Mouse (Mus musculus) thymus, adult 2 months (tissue): ENCODE results near the gene Slc25a42. TPM values are rescaled to one million over a fixed set of nuclear protein-coding genes. Genes with fewer than 3 reads are reported as not detected.

Source experiments
- DNase-seq: peaks from one replicate; pipeline ENCODE4 v3.0.0; 2021
- H3K27ac ChIP-seq: fragments of 200-500 bp; 2 replicates; pipeline ENCODE4 v1.5.1; 2012; ENCODE audit warnings: low read length, control low read depth; ENCODE audit not compliant: control insufficient read depth, insufficient read depth
- H3K27me3 ChIP-seq: fragments of 200-500 bp; 2 replicates; pipeline ENCODE4 v1.6.1; 2012; ENCODE audit warnings: mild to moderate bottlenecking, low read length, moderate library complexity, mixed read lengths; ENCODE audit not compliant: control insufficient read depth, insufficient read depth
- H3K36me3 ChIP-seq: fragments of 200-500 bp; 2 replicates; pipeline ENCODE4 v1.6.1; 2012; ENCODE audit warnings: mild to moderate bottlenecking, low read length, moderate library complexity; ENCODE audit not compliant: control insufficient read depth, insufficient read depth
- H3K4me1 ChIP-seq: fragments of 200-500 bp; replicated peaks from 2 replicates; pipeline ENCODE4 v1.6.1; 2012; ENCODE audit warnings: low read length; ENCODE audit not compliant: control insufficient read depth, insufficient read depth
- H3K4me3 ChIP-seq: fragments of 200-500 bp; 2 replicates; pipeline ENCODE4 v1.5.1; 2012; ENCODE audit warnings: mild to moderate bottlenecking, low read length, control low read depth, moderate library complexity; ENCODE audit not compliant: control insufficient read depth, insufficient read depth
- CTCF ChIP-seq: fragments of 200-500 bp; IDR thresholded peaks from 2 replicates; pipeline ENCODE4 v1.5.1; 2012; ENCODE audit warnings: mild to moderate bottlenecking, control low read depth, low read length, moderate library complexity, borderline replicate concordance; ENCODE audit not compliant: control insufficient read depth, poor library complexity, insufficient read depth; ENCODE audit errors: extremely low read depth
- POLR2A ChIP-seq: fragments of 200-500 bp; IDR thresholded peaks from 2 replicates; pipeline ENCODE4 v1.6.1; 2012; ENCODE audit warnings: mild to moderate bottlenecking, low read length, control low read depth, moderate library complexity; ENCODE audit not compliant: control insufficient read depth, poor library complexity, insufficient read depth; ENCODE audit errors: extremely low read depth
- WGBS: fragments of 180-500 bp; shearing (Covaris S2); methylation state at CpG from one replicate; pipeline ENCODE4 v1.1.7; 2018; 5-methylcytosine and 5-hydroxymethylcytosine counted together
- polyA plus RNA-seq: library from polyadenylated mRNA; depleted of rRNA; stranded (reverse); fragments of >200 nt; gene quantifications from 2 replicates; pipeline ENCODE4 v1.2.3, GENCODE M21; 2012

Slc25a42 gene
- polyA plus RNA-seq, 1 experiment = 66.6 TPM

- Histone ChIP-seq H3K27me3 (no peaks in the 10 kb centered on the region), H3K27ac (no peak overlapping the region), H3K4me1 (no peaks in the 10 kb centered on the region), H3K4me3 (no peak overlapping the region), H3K36me3 (no peaks in the 10 kb centered on the region)
- WGBS = 99% methylated on average over 3 of the region's 3 CpGs
- no peak for DNase-seq
- TF ChIP-seq POLR2A (no peak), CTCF (no peak)
Measured at GRCm38 (mm10) chr8:70194191-70194590, 17.9 kb downstream of the Slc25a42 start.

GRCm38 (mm10) chr8:70193238-70193637 is 18.9 kb downstream of the Slc25a42 start:
- 94% methylated on average over 5 of the region's 5 CpGs for WGBS
- no peak overlapping the region for H3K4me3 ChIP-seq
- TF ChIP-seq POLR2A (no peak), CTCF (no peak)
- no peaks in the 10 kb centered on the region for H3K4me1 ChIP-seq
- no peak overlapping the region for H3K27ac ChIP-seq
- no peaks in the 10 kb centered on the region for H3K27me3 ChIP-seq
- no peak for DNase-seq
- H3K36me3 ChIP-seq = no peaks in the 10 kb centered on the region

DNA sequence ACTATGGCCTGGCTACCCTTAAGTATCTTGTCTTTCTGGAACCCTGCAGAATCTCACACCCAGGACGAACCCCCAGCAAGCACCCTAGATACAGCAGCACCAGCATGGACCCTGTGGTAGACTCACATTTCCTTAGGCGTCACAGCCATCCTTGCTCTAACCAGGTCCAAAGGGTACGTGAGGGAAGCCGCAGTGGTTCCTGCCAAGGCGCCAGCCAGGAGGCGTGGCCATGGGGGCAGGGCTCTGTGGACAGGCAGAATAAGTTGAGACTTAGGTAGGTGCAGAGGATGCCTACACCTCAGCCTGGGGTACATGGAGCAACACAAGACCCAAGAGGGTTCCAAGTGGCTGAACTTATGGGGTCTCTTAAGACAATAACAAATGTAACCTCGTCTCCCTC is 23.4 kb downstream of the Slc25a42 start:
- H3K4me1 ChIP-seq = no peaks in the 10 kb centered on the region
- WGBS = 90% methylated on average over 7 of the region's 7 CpGs
- TF ChIP-seq CTCF = no peak
- no peak for TF ChIP-seq POLR2A
- H3K36me3 ChIP-seq = no peaks in the 10 kb centered on the region
- no peak overlapping the region for H3K27ac ChIP-seq
- no peak for DNase-seq
- H3K4me3 ChIP-seq = no peak overlapping the region
- H3K27me3 ChIP-seq = no peaks in the 10 kb centered on the region

DNA sequence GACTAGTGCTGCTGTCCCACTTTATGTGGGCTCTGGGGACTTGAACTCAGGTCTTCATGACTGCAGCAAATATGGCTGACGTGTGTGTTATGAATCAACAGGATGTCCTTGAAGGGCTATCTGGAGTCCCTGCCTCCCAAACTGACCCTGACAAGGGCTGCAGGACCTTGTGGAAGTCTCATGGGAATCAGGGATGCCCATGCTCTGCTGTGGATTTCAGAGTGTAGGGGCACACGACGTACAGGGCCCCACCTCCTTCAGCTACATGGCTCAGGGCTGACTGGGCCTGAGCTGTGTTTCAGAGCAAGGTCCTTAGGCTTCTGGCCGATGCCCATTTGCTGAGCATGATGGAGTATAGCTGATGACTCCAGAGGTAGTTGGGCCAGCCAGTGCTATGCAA is 28.9 kb downstream of the Slc25a42 start:
- no peaks in the 10 kb centered on the region for H3K4me1 ChIP-seq
- H3K27ac ChIP-seq = no peak overlapping the region
- H3K4me3 ChIP-seq = no peak overlapping the region
- TF ChIP-seq POLR2A (no peak), CTCF (no peak)
- WGBS = 96% methylated on average over 4 of the region's 4 CpGs
- no peaks in the 10 kb centered on the region; the same call in 1 of the 2 replicates for H3K36me3 ChIP-seq
- no peaks in the 10 kb centered on the region for H3K27me3 ChIP-seq
- DNase-seq = no peak

DNA sequence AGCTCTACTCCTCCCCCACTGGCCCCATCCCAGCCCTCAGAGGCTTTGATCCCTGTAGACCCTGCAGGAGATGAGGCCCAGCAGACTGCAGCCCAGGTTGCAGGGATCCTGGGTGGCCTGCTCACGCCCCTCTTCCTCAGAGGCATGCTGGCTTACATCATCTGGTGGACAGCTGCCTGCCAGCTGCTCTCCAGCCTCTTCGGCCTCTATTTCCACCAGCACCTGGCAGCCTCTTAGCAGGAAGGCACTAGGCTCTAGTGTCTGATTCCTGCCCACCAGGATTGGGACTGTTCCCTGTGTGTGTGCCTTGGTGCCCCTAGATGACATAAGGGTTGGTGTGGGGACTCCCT is 30.2 kb downstream of the Slc25a42 start:
- TF ChIP-seq POLR2A (no peak), CTCF (no peak)
- no peak overlapping the region for H3K27ac ChIP-seq
- H3K4me3 ChIP-seq = no peak overlapping the region
- H3K27me3 ChIP-seq = no peaks in the 10 kb centered on the region
- H3K36me3 ChIP-seq = no peaks in the 10 kb centered on the region; the same call in 1 of the 2 replicates
- no peaks in the 10 kb centered on the region for H3K4me1 ChIP-seq
- WGBS = 100% methylated on average over 2 of the region's 2 CpGs
- DNase-seq = no peak

GRCm38 (mm10) chr8:70181212-70181902 is 30.7 kb downstream of the Slc25a42 start:
- Histone ChIP-seq H3K27me3 (no peaks in the 10 kb centered on the region), H3K4me3 (no peak overlapping the region), H3K4me1 (no peaks in the 10 kb centered on the region), H3K36me3 (no peaks in the 10 kb centered on the region; the same call in 1 of the 2 replicates), H3K27ac (no peak overlapping the region)
- no peak for TF ChIP-seq POLR2A
- TF ChIP-seq CTCF = no peak
- DNase-seq = no peak
- 94% methylated on average over 16 of the region's 16 CpGs for WGBS
